Mouse (Mus musculus) olfactory bulb, adult 2 months (tissue): ENCODE measurements around the gene Ghrl. TPM values are rescaled to one million over a fixed set of nuclear protein-coding genes. Genes with fewer than 3 reads are reported as not detected.

Source experiments
- H3K27ac ChIP-seq: fragments of 200-500 bp; 2 replicates; pipeline ENCODE4 v1.5.1; 2012; ENCODE audit warnings: low read depth, low read length; ENCODE audit not compliant: insufficient read depth
- H3K4me1 ChIP-seq: fragments of 200-500 bp; 2 replicates; pipeline ENCODE4 v1.6.1; 2012; ENCODE audit warnings: low read length; ENCODE audit not compliant: control insufficient read depth, insufficient read depth
- H3K4me3 ChIP-seq: fragments of 200-500 bp; 2 replicates; pipeline ENCODE4 v1.5.1; 2012; ENCODE audit warnings: mild to moderate bottlenecking, low read depth, low read length, moderate library complexity; ENCODE audit not compliant: insufficient read depth
- CTCF ChIP-seq: fragments of 200-500 bp; IDR thresholded peaks from 2 replicates; pipeline ENCODE4 v1.5.1; 2012; ENCODE audit warnings: low read depth, mild to moderate bottlenecking, low read length, moderate library complexity; ENCODE audit not compliant: insufficient read depth
- POLR2A ChIP-seq: fragments of 200-500 bp; IDR thresholded peaks from 2 replicates; pipeline ENCODE4 v1.6.1; 2012; ENCODE audit warnings: mild to moderate bottlenecking, low read depth, low read length, moderate library complexity; ENCODE audit not compliant: insufficient read depth
- WGBS: fragments of 180-500 bp; shearing (Covaris S2); methylation state at CpG from one replicate; pipeline ENCODE4 v1.1.7; 2018; 5-methylcytosine and 5-hydroxymethylcytosine counted together
- polyA plus RNA-seq: library from polyadenylated mRNA; stranded (reverse); fragments of >200 nt; gene quantifications from 2 replicates; pipeline ENCODE4 v1.2.4, GENCODE M21; 2012; ENCODE audit warnings: low replicate concordance; ENCODE audit not compliant: missing spikeins, insufficient read depth, insufficient read length

Gene Ghrl
- not detected in 2 replicates for polyA plus RNA-seq

- Histone ChIP-seq H3K4me3 (no peak within 1 kb of the TSS), H3K27ac (no peak within 1 kb of the TSS), H3K4me1 (no peaks in the 10 kb centered on the region)
- WGBS, result 86% methylated on average over 3 of the region's 3 CpGs
- no peak for TF ChIP-seq CTCF
- no peak for TF ChIP-seq POLR2A
Observed at GRCm38 (mm10) chr6:113719878-113720277, at the start of gene Ghrl. Ghrl (minus strand) TSS chr6:113719880.

GRCm38 (mm10) chr6:113768804-113769203, 49.1 kb upstream of the Ghrl start:
- 50% methylated on average over 11 of the region's 11 CpGs for WGBS
- no peak overlapping the region for H3K4me3 ChIP-seq
- peaks cover 8% of the 10 kb centered on the region for H3K4me1 ChIP-seq
- H3K27ac ChIP-seq, result peak overlapping the region; percentile 38; the same call in 1 of the 2 replicates
- TF ChIP-seq POLR2A (no peak), CTCF (no peak)

GRCm38 (mm10) chr6:113761644-113762043, 42.0 kb upstream of the Ghrl start:
- TF ChIP-seq CTCF (peak; percentile 55), POLR2A (no peak)
- 22% methylated on average over 7 of the region's 7 CpGs for WGBS
- Histone ChIP-seq H3K4me3 (no peak overlapping the region), H3K27ac (no peak overlapping the region), H3K4me1 (no peaks in the 10 kb centered on the region)

GRCm38 (mm10) chr6:113749119-113749685, 29.5 kb upstream of the Ghrl start:
- WGBS, result 63% methylated on average over 17 of the region's 17 CpGs
- Histone ChIP-seq H3K4me3 (no peak overlapping the region), H3K27ac (no peak overlapping the region), H3K4me1 (peaks cover 23% of the 10 kb centered on the region)
- TF ChIP-seq POLR2A (no peak), CTCF (no peak)

GRCm38 (mm10) chr6:113748351-113748750, 28.7 kb upstream of the Ghrl start:
- 51% methylated on average over 26 of the region's 26 CpGs for WGBS
- H3K4me3 ChIP-seq, result no peak overlapping the region
- TF ChIP-seq POLR2A (no peak), CTCF (no peak)
- H3K27ac ChIP-seq, result 0 out of 2 replicates have a peak overlapping the region, but pooled peaks have one; percentile 28
- H3K4me1 ChIP-seq, result peaks cover 21% of the 10 kb centered on the region

GRCm38 (mm10) chr6:113747284-113747683, 27.6 kb upstream of the Ghrl start:
- no peak for TF ChIP-seq CTCF
- TF ChIP-seq POLR2A, result no peak
- Histone ChIP-seq H3K27ac (no peak overlapping the region), H3K4me1 (peaks cover 18% of the 10 kb centered on the region), H3K4me3 (no peak overlapping the region)
- WGBS, result 61% methylated on average over 14 of the region's 14 CpGs

GRCm38 (mm10) chr6:113745117-113745516, 25.4 kb upstream of the Ghrl start:
- H3K4me3 ChIP-seq, result no peak overlapping the region

GRCm38 (mm10) chr6:113743111-113743510, 23.4 kb upstream of the Ghrl start:
- Histone ChIP-seq H3K4me3 (no peak overlapping the region), H3K27ac (no peak overlapping the region), H3K4me1 (peaks cover 8% of the 10 kb centered on the region; the same call in 1 of the 2 replicates)
- no peak for TF ChIP-seq CTCF
- no peak for TF ChIP-seq POLR2A
- 16% methylated on average over 1 of the region's 1 CpGs for WGBS

More at GRCm38 (mm10) chr6:113745117-113745516, 25.4 kb upstream of the Ghrl start:
- TF ChIP-seq POLR2A (no peak), CTCF (no peak)
- Histone ChIP-seq H3K27ac (no peak overlapping the region), H3K4me1 (peaks cover 12% of the 10 kb centered on the region)

GRCm38 (mm10) chr6:113742321-113742720, 22.6 kb upstream of the Ghrl start:
- 82% methylated on average over 1 of the region's 1 CpGs for WGBS

GRCm38 (mm10) chr6:113741425-113741824, 21.7 kb upstream of the Ghrl start:
- TF ChIP-seq POLR2A (no peak), CTCF (no peak)

More at GRCm38 (mm10) chr6:113742321-113742720, 22.6 kb upstream of the Ghrl start:
- Histone ChIP-seq H3K27ac (no peak overlapping the region), H3K4me3 (no peak overlapping the region), H3K4me1 (peaks cover 8% of the 10 kb centered on the region; the same call in 1 of the 2 replicates)
- TF ChIP-seq CTCF, result no peak
- no peak for TF ChIP-seq POLR2A

More at GRCm38 (mm10) chr6:113741425-113741824, 21.7 kb upstream of the Ghrl start:
- no peak overlapping the region for H3K27ac ChIP-seq
- H3K4me3 ChIP-seq, result no peak overlapping the region
- 0 out of 2 replicates have a peak, but pooled peaks cover 6% of the 10 kb centered on the region for H3K4me1 ChIP-seq
- WGBS, result 62% methylated on average over 2 of the region's 2 CpGs
